Mouse (Mus musculus) hindbrain, embryonic 16.5 days (tissue): ENCODE data around the gene Enpp1. TPM values are rescaled to one million over a fixed set of nuclear protein-coding genes. Genes with fewer than 3 reads are reported as not detected.

ENCODE experiments used
- ATAC-seq: fragments of 200-750 bp; cut with Nextera tagmentation; 2 replicates; pipeline ENCODE4 v1.8.0; 2017; ENCODE audit warnings: moderate TSS enrichment, moderate library complexity
- H3K27ac ChIP-seq: fragments of 300-500 bp; sonication (generic); 2 replicates; pipeline ENCODE4 v1.5.1; 2014; ENCODE audit warnings: low read depth, mild to moderate bottlenecking, control low read depth, low read length, moderate library complexity
- H3K27me3 ChIP-seq: fragments of 300-500 bp; sonication (generic); replicated peaks from 2 replicates; pipeline ENCODE4 v1.6.1; 2014; ENCODE audit warnings: low read length; ENCODE audit not compliant: control insufficient read depth, insufficient read depth
- H3K36me3 ChIP-seq: fragments of 300-500 bp; sonication (generic); 2 replicates; pipeline ENCODE4 v1.6.1; 2014; ENCODE audit warnings: mild to moderate bottlenecking, low read length, moderate library complexity, mixed read lengths; ENCODE audit not compliant: control insufficient read depth, insufficient read depth
- H3K4me1 ChIP-seq: fragments of 300-500 bp; sonication (generic); 2 replicates; pipeline ENCODE4 v1.6.1; 2014; ENCODE audit warnings: low read depth, low read length; ENCODE audit not compliant: control insufficient read depth, insufficient read depth
- H3K4me2 ChIP-seq: fragments of 300-500 bp; sonication (generic); 2 replicates; pipeline ENCODE4 v1.6.1; 2014; ENCODE audit warnings: mild to moderate bottlenecking, low read length, control low read depth, moderate library complexity
- H3K4me3 ChIP-seq: fragments of 300-500 bp; sonication (generic); 2 replicates; pipeline ENCODE4 v1.5.1; 2014; ENCODE audit warnings: mild to moderate bottlenecking, low read length, control low read depth, moderate library complexity
- H3K9ac ChIP-seq: fragments of 300-500 bp; sonication (generic); 2 replicates; pipeline ENCODE4 v1.6.1; 2014; ENCODE audit warnings: low read depth, mild to moderate bottlenecking, control low read depth, low read length, moderate library complexity
- H3K9me3 ChIP-seq: fragments of 300-500 bp; sonication (generic); 2 replicates; pipeline ENCODE4 v1.6.1; 2014; ENCODE audit warnings: mild to moderate bottlenecking, low read length, moderate library complexity; ENCODE audit not compliant: control insufficient read depth
- WGBS: fragments of 180-500 bp; shearing (Covaris S2); extraction: QIAGEN DNeasy Blood & Tissue Kit; methylation state at CpG from one replicate; pipeline ENCODE4 v1.1.7; 2014; 5-methylcytosine and 5-hydroxymethylcytosine counted together
- polyA plus RNA-seq: library from polyadenylated mRNA; unstranded; fragments of >200 nt; fragmentation: Nextera tagmentation; extraction: Ambion mirVana; gene quantifications from 2 replicates; pipeline ENCODE4 v1.2.1, GENCODE M21; 2015

The Enpp1 gene
- polyA plus RNA-seq, 1 experiment from 2014 or later = 3.8 TPM

DNA sequence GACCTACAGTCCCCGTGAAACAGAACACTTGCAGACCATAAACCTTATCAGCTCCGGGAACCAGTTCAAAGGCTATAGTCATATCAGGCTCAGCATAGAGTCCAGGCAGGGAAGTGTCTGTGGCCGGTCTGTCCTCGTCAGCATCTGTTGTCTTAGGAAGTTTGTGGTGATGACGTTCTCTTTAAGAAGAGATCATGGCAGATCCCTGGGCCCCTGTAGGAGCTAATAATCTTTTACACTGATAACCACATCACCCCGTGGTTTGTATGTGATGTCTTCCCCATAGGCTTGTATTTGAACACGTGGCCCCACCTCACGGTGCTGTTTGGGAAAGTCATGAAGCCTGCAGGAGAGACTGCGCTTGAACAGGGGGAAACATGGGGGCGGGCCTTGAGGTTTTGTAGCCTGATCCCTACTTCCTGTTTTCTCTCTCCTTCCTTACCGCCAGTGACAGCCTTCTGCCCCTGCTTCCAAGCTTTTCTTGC is 76.6 kb downstream of the Enpp1 start:
- ATAC-seq = no peak
- Histone ChIP-seq H3K36me3 (no peaks in the 10 kb centered on the region), H3K27ac (no peak overlapping the region), H3K4me2 (no peak overlapping the region), H3K9me3 (no peaks in the 10 kb centered on the region), H3K4me3 (no peak overlapping the region), H3K27me3 (no peaks in the 10 kb centered on the region), H3K4me1 (no peaks in the 10 kb centered on the region; the same call in 1 of the 2 replicates), H3K9ac (no peak overlapping the region)
- WGBS = 90% methylated on average over 11 of the region's 11 CpGs

DNA sequence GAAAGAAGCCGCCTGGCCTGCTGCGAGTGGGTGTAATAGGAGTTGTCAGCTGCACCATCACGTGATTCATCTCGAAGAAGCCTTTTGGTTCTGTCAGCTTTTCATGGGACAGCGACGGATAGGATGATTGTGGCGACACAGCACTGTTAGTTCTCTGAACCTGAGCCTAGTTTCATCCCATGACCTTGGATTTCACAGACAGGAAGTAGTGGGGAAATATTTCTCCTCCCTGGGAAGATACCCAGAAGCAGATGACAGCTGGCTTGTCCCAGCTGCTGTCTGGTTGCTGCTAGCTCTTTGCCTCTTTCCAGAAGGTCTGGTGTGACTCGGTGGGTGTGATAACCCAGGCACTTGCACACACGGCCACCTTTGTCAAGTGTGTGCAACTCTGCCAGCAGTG is 77.7 kb downstream of the Enpp1 start:
- Histone ChIP-seq H3K27ac (no peak overlapping the region), H3K4me2 (no peak overlapping the region), H3K9ac (no peak overlapping the region), H3K4me1 (no peaks in the 10 kb centered on the region; the same call in 1 of the 2 replicates), H3K9me3 (no peaks in the 10 kb centered on the region), H3K27me3 (no peaks in the 10 kb centered on the region), H3K4me3 (no peak overlapping the region), H3K36me3 (no peaks in the 10 kb centered on the region)
- 76% methylated on average over 9 of the region's 9 CpGs for WGBS
- no peak for ATAC-seq

DNA sequence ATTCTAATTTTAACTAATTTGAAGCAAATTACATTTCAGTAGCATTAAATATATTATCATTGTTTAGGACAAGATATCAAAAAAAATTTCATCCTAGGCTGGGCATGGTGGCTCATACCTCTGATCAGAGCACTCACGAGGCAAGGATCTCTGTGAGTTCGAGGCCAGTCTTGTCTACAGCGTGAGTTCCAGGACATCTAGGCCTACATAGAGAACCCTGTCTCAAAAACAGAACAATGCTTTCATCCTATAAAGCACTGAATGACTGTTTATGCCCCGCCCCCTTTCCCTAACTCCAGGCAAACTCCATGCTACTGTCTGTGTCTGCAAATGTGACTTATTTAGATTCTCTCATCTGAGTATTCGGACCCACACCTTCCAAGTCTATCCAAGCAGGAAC is 80.8 kb downstream of the Enpp1 start:
- H3K27me3 ChIP-seq = no peaks in the 10 kb centered on the region
- H3K27ac ChIP-seq = no peak overlapping the region
- H3K4me3 ChIP-seq = no peak overlapping the region
- H3K9me3 ChIP-seq = no peaks in the 10 kb centered on the region
- no peak overlapping the region for H3K4me2 ChIP-seq
- 93% methylated on average over 5 of the region's 5 CpGs for WGBS
- no peak overlapping the region for H3K9ac ChIP-seq
- no peak for ATAC-seq
- no peaks in the 10 kb centered on the region; the same call in 1 of the 2 replicates for H3K4me1 ChIP-seq
- H3K36me3 ChIP-seq = no peaks in the 10 kb centered on the region

DNA sequence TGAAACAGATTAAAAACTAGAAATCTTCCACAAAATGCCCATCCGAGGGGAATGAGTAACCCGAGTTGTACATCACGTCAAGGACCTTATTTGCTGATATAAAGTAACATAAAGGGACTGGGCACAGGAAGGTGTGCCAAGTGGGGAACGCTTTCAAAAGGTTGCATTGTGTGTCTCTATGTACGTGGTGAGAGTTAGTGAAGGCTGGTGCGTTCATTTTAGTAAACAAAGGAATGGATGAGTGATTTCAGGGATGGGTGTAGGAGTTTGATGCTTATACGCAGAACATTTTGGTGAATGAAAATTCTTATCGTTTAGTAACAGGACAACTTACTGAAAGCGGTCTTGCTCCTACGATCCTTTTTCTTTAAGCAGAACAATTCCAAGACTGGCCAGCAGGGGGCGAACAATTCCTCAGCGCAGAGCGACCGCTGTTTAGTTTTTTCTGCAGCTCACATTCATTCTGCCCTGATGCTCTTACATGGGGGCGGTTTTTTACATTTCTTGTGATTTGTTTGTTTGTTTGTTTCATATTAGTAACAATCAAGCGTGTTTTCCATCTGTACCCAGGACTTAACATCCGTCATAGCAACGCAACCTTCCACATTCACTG is 81.4 kb downstream of the Enpp1 start:
- Histone ChIP-seq H3K4me2 (peak overlapping the region; percentile 48), H3K9ac (no peak overlapping the region), H3K9me3 (no peaks in the 10 kb centered on the region), H3K27me3 (no peaks in the 10 kb centered on the region), H3K4me3 (peak overlapping the region; percentile 25; the same call in 1 of the 2 replicates), H3K36me3 (no peaks in the 10 kb centered on the region), H3K27ac (no peak overlapping the region), H3K4me1 (no peaks in the 10 kb centered on the region; the same call in 1 of the 2 replicates)
- peak; percentile 77 for ATAC-seq
- 25% methylated on average over 18 of the region's 18 CpGs for WGBS

DNA sequence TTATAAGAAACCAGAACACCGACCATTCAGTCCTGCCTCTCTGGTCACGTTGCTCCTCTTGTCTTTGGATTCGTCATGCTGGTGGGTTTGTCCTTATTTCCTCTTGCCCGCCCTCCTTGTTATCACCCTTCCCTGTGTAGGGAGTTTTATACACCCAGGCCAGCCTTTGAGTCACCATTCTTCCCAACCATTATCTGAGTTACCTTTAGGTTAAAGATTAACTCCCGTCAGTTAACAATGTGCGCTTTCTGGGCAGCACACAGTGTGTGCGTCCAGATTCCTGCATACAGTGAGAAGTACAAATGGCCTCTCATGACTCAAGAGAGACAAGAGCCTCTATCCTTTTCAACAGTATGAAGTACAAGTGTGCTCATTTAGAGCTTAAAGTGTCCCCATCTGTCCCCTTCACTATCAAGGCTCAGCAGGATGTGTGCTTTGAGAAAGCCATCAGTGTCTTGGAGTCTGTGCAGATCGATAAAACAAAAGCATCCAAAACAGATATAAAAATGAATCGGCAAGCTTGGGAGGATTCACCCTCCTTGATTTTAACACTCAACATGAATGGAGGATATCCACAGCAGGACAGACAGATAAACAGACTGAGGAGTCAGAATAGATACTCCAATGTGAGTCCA is 82.8 kb downstream of the Enpp1 start:
- ATAC-seq = no peak
- H3K4me1 ChIP-seq = no peaks in the 10 kb centered on the region; the same call in 1 of the 2 replicates
- no peaks in the 10 kb centered on the region for H3K27me3 ChIP-seq
- H3K9ac ChIP-seq = no peak overlapping the region
- no peak overlapping the region for H3K27ac ChIP-seq
- no peak overlapping the region for H3K4me2 ChIP-seq
- H3K36me3 ChIP-seq = no peaks in the 10 kb centered on the region
- H3K9me3 ChIP-seq = no peaks in the 10 kb centered on the region
- WGBS = 63% methylated on average over 9 of the region's 9 CpGs
- H3K4me3 ChIP-seq = no peak overlapping the region

DNA sequence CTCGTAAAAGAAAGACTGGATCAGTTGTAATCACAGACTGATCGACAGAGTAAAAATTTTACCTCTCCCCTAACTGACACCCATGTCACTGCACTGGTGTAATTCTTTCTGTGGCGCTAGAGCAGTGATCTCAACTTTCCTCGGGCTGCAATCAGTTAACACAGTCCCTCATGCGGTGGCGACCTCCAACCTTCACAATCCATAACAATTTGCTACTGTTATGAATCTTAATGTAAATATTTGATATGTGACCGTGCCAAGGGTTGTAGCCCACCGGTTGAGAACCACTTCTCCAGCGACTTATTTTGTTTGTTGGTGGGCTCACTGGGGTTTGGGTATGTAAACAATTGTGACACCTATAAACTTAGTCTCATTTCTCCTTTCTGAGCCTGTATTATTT is 83.5 kb downstream of the Enpp1 start:
- H3K36me3 ChIP-seq = no peaks in the 10 kb centered on the region
- no peaks in the 10 kb centered on the region for H3K9me3 ChIP-seq
- H3K4me3 ChIP-seq = no peak overlapping the region
- no peak overlapping the region for H3K27ac ChIP-seq
- ATAC-seq = no peak
- H3K27me3 ChIP-seq = no peaks in the 10 kb centered on the region
- no peak overlapping the region for H3K9ac ChIP-seq
- no peaks in the 10 kb centered on the region; the same call in 1 of the 2 replicates for H3K4me1 ChIP-seq
- WGBS = 88% methylated on average over 9 of the region's 9 CpGs
- no peak overlapping the region for H3K4me2 ChIP-seq

DNA sequence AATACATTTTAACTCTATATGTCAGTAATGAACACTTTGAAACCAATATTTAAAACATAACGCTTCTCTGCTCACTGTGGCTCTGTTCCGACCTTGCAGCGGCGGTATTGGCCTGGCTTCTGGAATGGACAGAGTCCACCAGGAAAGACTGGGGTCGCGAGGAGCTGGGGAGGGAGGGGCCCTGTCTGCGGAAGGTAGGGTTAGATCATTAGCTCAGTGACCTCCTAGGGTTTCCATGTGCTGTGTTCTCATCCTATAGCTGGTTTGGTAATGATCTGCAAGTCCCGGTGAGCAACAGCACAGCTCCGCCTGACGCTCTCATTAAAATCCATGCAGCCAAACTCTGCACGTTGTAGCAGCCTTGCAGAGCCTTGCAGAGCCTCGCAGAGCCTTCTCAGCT is 84.7 kb downstream of the Enpp1 start:
- ATAC-seq = no peak
- 69% methylated on average over 12 of the region's 12 CpGs for WGBS

DNA sequence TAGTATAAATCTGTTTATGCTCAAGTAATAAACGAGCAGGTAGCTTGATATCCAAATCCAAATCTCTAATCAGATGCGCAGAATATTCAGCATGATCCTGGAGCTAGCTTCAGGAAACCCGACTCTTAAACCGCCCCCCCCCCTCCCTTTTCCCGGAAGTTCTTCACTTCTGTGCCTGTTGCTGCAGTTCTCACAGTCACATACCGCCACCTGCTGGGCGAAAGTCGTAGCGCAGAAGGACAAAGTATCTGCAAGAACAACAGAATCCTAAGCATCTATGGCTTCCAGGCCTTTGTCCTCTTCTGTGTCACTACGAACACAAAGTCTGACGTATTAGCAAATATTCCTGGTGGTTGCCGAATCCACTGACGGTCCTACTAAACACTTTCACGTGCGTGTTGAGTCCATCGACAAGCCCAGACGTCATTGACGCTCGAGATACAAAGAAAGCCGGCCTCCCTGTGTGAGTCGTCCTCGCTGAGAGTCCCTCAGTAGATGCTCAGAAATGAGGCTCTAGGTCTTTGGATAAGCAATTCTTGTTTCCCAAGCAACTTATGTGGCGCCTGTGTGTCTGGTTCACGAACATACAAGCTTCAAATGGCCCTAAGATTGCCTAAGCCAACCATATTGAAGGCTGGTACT is 86.8 kb downstream of the Enpp1 start:
- Histone ChIP-seq H3K27ac (no peak overlapping the region), H3K4me1 (no peaks in the 10 kb centered on the region), H3K4me3 (no peak overlapping the region), H3K9me3 (no peaks in the 10 kb centered on the region), H3K36me3 (no peaks in the 10 kb centered on the region), H3K27me3 (no peaks in the 10 kb centered on the region), H3K9ac (peak overlapping the region; percentile 52; the same call in 1 of the 2 replicates), H3K4me2 (peak overlapping the region; percentile 33)
- WGBS = 32% methylated on average over 24 of the region's 24 CpGs
- peak; percentile 79 for ATAC-seq

More for the DNA sequence above, 84.7 kb downstream of the Enpp1 start:
- Histone ChIP-seq H3K27ac (no peak overlapping the region), H3K9me3 (no peaks in the 10 kb centered on the region), H3K27me3 (no peaks in the 10 kb centered on the region), H3K4me3 (no peak overlapping the region), H3K4me1 (no peaks in the 10 kb centered on the region; the same call in 1 of the 2 replicates), H3K36me3 (no peaks in the 10 kb centered on the region), H3K9ac (no peak overlapping the region), H3K4me2 (no peak overlapping the region)

DNA sequence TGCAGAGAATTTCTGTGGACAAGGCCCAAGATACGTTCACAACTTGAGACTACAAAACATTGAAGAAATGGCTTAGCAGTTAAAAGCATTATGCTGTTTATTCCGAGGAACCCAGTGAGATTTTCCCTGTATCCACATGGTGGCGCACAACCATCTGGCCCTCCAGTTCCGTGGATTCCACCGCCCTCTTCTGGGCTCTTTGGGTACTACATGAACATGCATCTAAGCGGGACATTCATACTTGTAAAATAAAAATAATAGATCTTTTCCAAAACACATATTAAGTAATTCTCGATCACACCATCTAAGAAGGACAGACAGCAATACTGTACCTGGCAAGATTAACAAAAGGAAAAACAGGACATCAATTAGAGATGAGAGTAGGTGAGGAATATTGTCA is 89.4 kb downstream of the Enpp1 start:
- ATAC-seq = no peak
- Histone ChIP-seq H3K36me3 (no peaks in the 10 kb centered on the region), H3K27me3 (no peaks in the 10 kb centered on the region), H3K4me2 (no peak overlapping the region), H3K27ac (no peak overlapping the region), H3K9me3 (no peaks in the 10 kb centered on the region), H3K4me3 (no peak overlapping the region), H3K9ac (no peak overlapping the region), H3K4me1 (no peaks in the 10 kb centered on the region)
- 25% methylated on average over 7 of the region's 7 CpGs for WGBS
